Mouse (Mus musculus): ENCODE measurements around the gene Olfr666. TPM values are rescaled to one million over a fixed set of nuclear protein-coding genes. Genes with fewer than 3 reads are reported as not detected.
"Not testable (repeated sequence)": the region's sequence is repeated elsewhere in the genome, so short reads cannot be mapped to it uniquely, and the experiment has no call there.

The Olfr666 gene
- not detected for total RNA-seq (2021)
- long read RNA-seq, experiment 1 = 0 reads
- long read RNA-seq, experiment 2 = 0 reads

- no peak for DNase-seq
- intact Hi-C loops (cut with DNase I; ENCODE audit: low total_unique reads) = no loop called here
These were observed at the start of gene Olfr666 for GRCm38 (mm10) chr7:104895852-104896251. TSS of gene Olfr666 (minus strand) at chr7:104895952.

- no peak for DNase-seq
- intact Hi-C loops (cut with DNase I; ENCODE audit: low total_unique reads) = no loop called here
These were observed 38.2 kb upstream of the Olfr666 start, which contains the start of gene Olfr669 for GRCm38 (mm10) chr7:104933940-104934339. TSS of gene Olfr669 (plus strand) at chr7:104934240.

- intact Hi-C loops (cut with DNase I; ENCODE audit: low total_unique reads) = no loop called here
- no peak for DNase-seq
These were observed 32.2 kb upstream of the Olfr666 start, which contains the start of gene Olfr668 for GRCm38 (mm10) chr7:104927957-104928356. TSS of gene Olfr668 (minus strand) at chr7:104928057.

- DNase-seq = no peak
- intact Hi-C loops (cut with DNase I; ENCODE audit: low total_unique reads) = no loop called here
These were observed 25.6 kb upstream of the Olfr666 start, which contains the start of gene Olfr667 for GRCm38 (mm10) chr7:104921382-104921781. TSS of gene Olfr667 (minus strand) at chr7:104921482.

- intact Hi-C loops (cut with DNase I; ENCODE audit: low total_unique reads) = no loop called here
- no peak for DNase-seq
These were observed 18.0 kb downstream of the Olfr666 start, which contains the start of gene Olfr665 for GRCm38 (mm10) chr7:104877731-104878130. TSS of gene Olfr665 (plus strand) at chr7:104878031.

GRCm38 (mm10) chr7:104861381-104861780 lies 34.4 kb downstream of the Olfr666 start:
- intact Hi-C loops (cut with DNase I; ENCODE audit: low total_unique reads) = no loop called here
- DNase-seq = no peak

- intact Hi-C loops (cut with DNase I; ENCODE audit: low total_unique reads) = no loop called here
- DNase-seq = no peak
These were observed 38.1 kb downstream of the Olfr666 start for GRCm38 (mm10) chr7:104857683-104858082.

GRCm38 (mm10) chr7:104856709-104857108 lies 39.0 kb downstream of the Olfr666 start, which contains the start of gene Usp17la:
TSS of gene Usp17la (plus strand) at chr7:104857009.
- DNase-seq; intact Hi-C loops (cut with DNase I; ENCODE audit: low total_unique reads): not testable (repeated sequence)

- intact Hi-C loops (cut with DNase I; ENCODE audit: low total_unique reads) = no loop called here
- no peak for DNase-seq
These were observed 40.5 kb downstream of the Olfr666 start for GRCm38 (mm10) chr7:104855248-104855750.

GRCm38 (mm10) chr7:104851546-104851945 lies 44.2 kb downstream of the Olfr666 start:
- DNase-seq; intact Hi-C loops (cut with DNase I; ENCODE audit: low total_unique reads): not testable (repeated sequence)

- no peak for DNase-seq
- intact Hi-C loops (cut with DNase I; ENCODE audit: low total_unique reads) = no loop called here
These were observed 51.9 kb downstream of the Olfr666 start for GRCm38 (mm10) chr7:104843731-104844287.

- intact Hi-C loops (cut with DNase I; ENCODE audit: low total_unique reads) = no loop called here
- DNase-seq = no peak
These were observed 53.2 kb downstream of the Olfr666 start, which contains the start of gene Usp17lb for GRCm38 (mm10) chr7:104842503-104842902. TSS of gene Usp17lb (minus strand) at chr7:104842603.

Other genes starting within 250 kb of the Olfr666 start
- gene Olfr658, start 248.6 kb downstream of the Olfr666 start, total RNA-seq (2021) = not detected
- gene Olfr659, start 229.2 kb downstream of the Olfr666 start, total RNA-seq (2021) = not detected
- not detected for gene Olfr661, start 209.5 kb downstream of the Olfr666 start, total RNA-seq (2021)
- not detected for gene Usp17le, start 118.5 kb downstream of the Olfr666 start, total RNA-seq (2021)
- not detected for gene Usp17lb, start 53.3 kb downstream of the Olfr666 start, total RNA-seq (2021)
- gene Usp17la, start 38.9 kb downstream of the Olfr666 start, total RNA-seq (2021) = not detected
- gene Olfr665, start 17.9 kb downstream of the Olfr666 start, total RNA-seq (2021) = not detected
- not detected for gene Olfr667, start 25.5 kb upstream of the Olfr666 start, total RNA-seq (2021)
- gene Olfr668, start 32.1 kb upstream of the Olfr666 start, total RNA-seq (2021) = not detected
- gene Olfr669, start 38.3 kb upstream of the Olfr666 start, total RNA-seq (2021) = not detected
- gene Olfr670, start 66.7 kb upstream of the Olfr666 start, total RNA-seq (2021) = not detected
- not detected for gene Olfr671, start 83.2 kb upstream of the Olfr666 start, total RNA-seq (2021)
- not detected for gene Olfr672, start 106.1 kb upstream of the Olfr666 start, total RNA-seq (2021)
- gene Olfr675, start 132.5 kb upstream of the Olfr666 start, total RNA-seq (2021) = not detected
- gene Olfr676, start 136.7 kb upstream of the Olfr666 start, total RNA-seq (2021) = not detected
- not detected for gene Olfr677, start 155.4 kb upstream of the Olfr666 start, total RNA-seq (2021)
- gene Olfr678, start 168.5 kb upstream of the Olfr666 start, total RNA-seq (2021) = not detected
- gene Olfr679, start 185.3 kb upstream of the Olfr666 start, total RNA-seq (2021) = not detected
- not detected for gene Olfr680-ps1, start 196.9 kb upstream of the Olfr666 start, total RNA-seq (2021)
- not detected for gene Olfr681, start 220.9 kb upstream of the Olfr666 start, total RNA-seq (2021)

Data from gastrocnemius, postnatal 14 days (tissue).